22 mouse cellular contexts compared by ENCODE assay signal in genomic region chr4:137392874-137393273, GRCm38 (mm10). TPM values are rescaled to one million over a fixed set of nuclear protein-coding genes. Genes with fewer than 3 reads are reported as not detected.
A peak's percentile ranks its signal among the peaks of the same experiment; 100 is the strongest.
DNase-seq lines count a peak whose midpoint lies in the region; ATAC-seq and TF ChIP-seq lines count a peak whose summit lies in the region.
"Had no signal": no experiment of that assay in that cellular context is flagged by ENCODE, and none has a peak within 500 bp of the region (broad histone marks: within the 10 kb centered on the region; RNA-seq: fewer than 3 reads in every experiment).

No protein-coding gene starts in this region.

- 55% methylated on average over 9 of the region's 9 CpGs for WGBS in kidney, adult 2 months

- no peak overlapping the region for H3K27ac ChIP-seq in kidney, adult 2 months (ENCODE audit: insufficient read depth, low read depth, low read length)
- peak overlapping the region; percentile 66 for H3K27ac ChIP-seq in brown adipose tissue, adult 24 weeks (replicated peaks; ENCODE audit: low read depth, low read length)
- H3K27ac ChIP-seq: embryonic facial prominence, embryonic 15.5 days; forebrain, embryonic 10.5 days; limb, embryonic 13.5 days; liver, embryonic 14.5 days had no signal

- no peak for TF ChIP-seq CTCF in kidney, adult 2 months (conservative IDR thresholded peaks at IDR 0.05; ENCODE audit: insufficient read depth, insufficient read length, low read depth, low read length)
- no peak for TF ChIP-seq CTCF in Patski (IDR thresholded peaks at IDR 0.05)

- no peaks in the 10 kb centered on the region for H3K36me3 ChIP-seq in kidney, adult 2 months (ENCODE audit: control insufficient read depth, insufficient read depth, low read length)
- H3K36me3 ChIP-seq: embryonic facial prominence, embryonic 15.5 days; limb, embryonic 13.5 days had no signal

- in situ Hi-C loops in Patski (cut with MboI; ENCODE audit: low pct_unique_long_range_greater_than_20kb) = loop anchor here (10.0 kb wide), 1 partner anchor 52 kb away; no protein-coding TSS in a partner anchor

- DNase-seq in kidney, adult 2 months = peak; percentile 25
- DNase-seq in kidney, postnatal 14 days = no peak
- DNase-seq in Patski (ENCODE audit: low read depth, low spot score) (peak; percentile 71), ZHBTc4 (ENCODE audit: low read depth, low spot score) (peak; percentile 21)
- no peak for DNase-seq in urinary bladder, postnatal 25 days (ENCODE audit: low spot score)
- DNase-seq in urinary bladder, adult 18-20 months (ENCODE audit: low spot score in 2 of 2) = no peak
- DNase-seq: cerebellum, postnatal 10 days; embryo, embryonic 11 days; gastrocnemius, postnatal 10 days; kidney, adult 11 months; right cerebral cortex, postnatal 14 days; thymus, postnatal 4 days had no signal

- POLR2A ChIA-PET in Patski (lab: Charles Lee) = no interaction called here

- H3K4me3 ChIP-seq in kidney, adult 2 months (ENCODE audit: insufficient read depth, low read depth, low read length) = no peak overlapping the region
- no peak overlapping the region for H3K4me3 ChIP-seq in brown adipose tissue, adult 24 weeks (ENCODE audit: insufficient read depth, low read depth, low read length)
- H3K4me3 ChIP-seq: embryonic facial prominence, embryonic 15.5 days; forebrain, embryonic 10.5 days; limb, embryonic 13.5 days; megakaryocyte, embryonic 14.5 days had no signal

- no peak for TF ChIP-seq POLR2A in kidney, adult 2 months (IDR thresholded peaks at IDR 0.05; ENCODE audit: low read depth, low read length)

- CTCF ChIA-PET in Patski (lab: Charles Lee) = no interaction called here

- peaks cover 7% of the 10 kb centered on the region for H3K4me1 ChIP-seq in kidney, adult 2 months (ENCODE audit: control insufficient read depth, insufficient read depth, low read length)
- peaks cover 10% of the 10 kb centered on the region for H3K4me1 ChIP-seq in brown adipose tissue, adult 24 weeks (ENCODE audit: control insufficient read depth, insufficient read depth, insufficient read length, low read length)

- no peaks in the 10 kb centered on the region for H3K27me3 ChIP-seq in kidney, adult 2 months (replicated peaks; ENCODE audit: control insufficient read depth, insufficient read depth, low read length)
- H3K27me3 ChIP-seq in Patski = no peaks in the 10 kb centered on the region
- H3K27me3 ChIP-seq: embryonic facial prominence, embryonic 15.5 days; limb, embryonic 13.5 days had no signal

- peak; percentile 64 for ATAC-seq in Patski
- ATAC-seq: hindbrain, embryonic 16.5 days; lung, postnatal 0 days had no signal

RNA-seq across cellular contexts. Expression of gene Cela3a, which starts 16.7 kb away (rescaled TPM):
- not detected in 2 replicates for polyA plus RNA-seq in kidney, adult 2 months (2012; rRNA removed)
- not detected for polyA plus RNA-seq in Patski (2021)
- not detected in 2 replicates for polyA plus RNA-seq in brown adipose tissue, adult 24 weeks (2012; ENCODE audit: insufficient read depth, insufficient read length, missing spikeins)
- polyA plus RNA-seq: embryonic facial prominence, embryonic 15.5 days; forebrain, embryonic 10.5 days; hindbrain, embryonic 16.5 days; limb, embryonic 13.5 days; liver, embryonic 14.5 days; lung, postnatal 0 days; midbrain, postnatal 0 days; neural tube, embryonic 11.5 days had no signal

RNA-seq across cellular contexts. Expression of gene Cdc42, which starts 35.4 kb away (rescaled TPM):
- 83.5 and 116 TPM in 2 replicates for polyA plus RNA-seq in kidney, adult 2 months (2012; rRNA removed)
- polyA plus RNA-seq in Patski (2021) = 245 TPM
- polyA plus RNA-seq in brown adipose tissue, adult 24 weeks (2012; ENCODE audit: insufficient read depth, insufficient read length, missing spikeins) = 352 and 400 TPM in 2 replicates

RNA-seq across cellular contexts. Expression of gene Cela3b, which starts 37.5 kb away (rescaled TPM):
- not detected in 2 replicates for polyA plus RNA-seq in kidney, adult 2 months (2012; rRNA removed)
- polyA plus RNA-seq in Patski (2021) = not detected
- polyA plus RNA-seq in brown adipose tissue, adult 24 weeks (2012; ENCODE audit: insufficient read depth, insufficient read length, missing spikeins) = not detected in 2 replicates
- polyA plus RNA-seq: embryonic facial prominence, embryonic 15.5 days; forebrain, embryonic 10.5 days; hindbrain, embryonic 16.5 days; lung, postnatal 0 days; midbrain, postnatal 0 days; neural tube, embryonic 11.5 days had no signal

Comparison
In these comparisons a context has a peak if more than half of its experiments do, and no peak if none do; other contexts are left out.
1. DNase-seq: peak in kidney, adult 2 months (single experiment), Patski (single experiment) and ZHBTc4 (single experiment); none in kidney, postnatal 14 days (single experiment), urinary bladder, postnatal 25 days (single experiment) and urinary bladder, adult 18-20 months (0 of 2).